Mouse (Mus musculus) embryonic facial prominence, embryonic 12.5 days (tissue): ENCODE data around the gene Ankrd54. TPM values are rescaled to one million over a fixed set of nuclear protein-coding genes. Genes with fewer than 3 reads are reported as not detected.
"Not testable (repeated sequence)": the region's sequence is repeated elsewhere in the genome, so short reads cannot be mapped to it uniquely, and the experiment has no call there.

Experiments used
- ATAC-seq: fragments of 200-750 bp; cut with Nextera tagmentation; 2 replicates; pipeline ENCODE4 v1.8.0; 2017; ENCODE audit not compliant: insufficient number of reproducible peaks, insufficient read depth, low FRiP score, low TSS enrichment
- H3K27ac ChIP-seq: fragments of 300-500 bp; sonication (generic); 2 replicates; pipeline ENCODE4 v1.5.1; 2016; ENCODE audit warnings: mild to moderate bottlenecking
- H3K27me3 ChIP-seq: fragments of 300-500 bp; sonication (generic); 2 replicates; pipeline ENCODE4 v1.6.1; 2016; ENCODE audit warnings: mild to moderate bottlenecking, moderate library complexity
- H3K36me3 ChIP-seq: fragments of 300-500 bp; sonication (generic); 2 replicates; pipeline ENCODE4 v1.6.1; 2016; ENCODE audit warnings: mild to moderate bottlenecking
- H3K4me1 ChIP-seq: fragments of 300-500 bp; sonication (generic); 2 replicates; pipeline ENCODE4 v1.6.1; 2016
- H3K4me2 ChIP-seq: fragments of 300-500 bp; sonication (generic); replicated peaks from 2 replicates; pipeline ENCODE4 v1.6.1; 2016; ENCODE audit warnings: mild to moderate bottlenecking, moderate library complexity
- H3K4me3 ChIP-seq: fragments of 300-500 bp; sonication (generic); 2 replicates; pipeline ENCODE4 v1.5.1; 2016; ENCODE audit warnings: mild to moderate bottlenecking
- H3K9ac ChIP-seq: fragments of 300-500 bp; sonication (generic); 2 replicates; pipeline ENCODE4 v1.6.1; 2016; ENCODE audit warnings: mild to moderate bottlenecking, moderate library complexity
- H3K9me3 ChIP-seq: fragments of 300-500 bp; sonication (generic); 2 replicates; pipeline ENCODE4 v1.6.1; 2016; ENCODE audit warnings: mild to moderate bottlenecking, moderate library complexity
- WGBS: fragments of 180-500 bp; shearing (Covaris S2); methylation state at CpG from one replicate; pipeline ENCODE4 v1.1.7; 2016; 5-methylcytosine and 5-hydroxymethylcytosine counted together
- polyA plus RNA-seq: library from polyadenylated mRNA; unstranded; fragments of >200 nt; fragmentation: Nextera tagmentation; extraction: Ambion mirVana; gene quantifications from 2 replicates; pipeline ENCODE4 v1.2.1, GENCODE M21; 2016

Gene Ankrd54
- polyA plus RNA-seq, 1 experiment from 2014 or later: 55.9 TPM

GRCm38 (mm10) chr15:79038331-79038730 lies 24.4 kb downstream of the Ankrd54 start:
- Histone ChIP-seq H3K4me1 (peaks cover 26% of the 10 kb centered on the region), H3K27me3 (peaks cover 35% of the 10 kb centered on the region), H3K36me3 (peaks cover 27% of the 10 kb centered on the region), H3K4me2 (no peak overlapping the region), H3K4me3 (no peak overlapping the region), H3K9ac (no peak overlapping the region), H3K9me3 (no peaks in the 10 kb centered on the region), H3K27ac (no peak overlapping the region)
- no peak for ATAC-seq
- 66% methylated on average over 10 of the region's 10 CpGs for WGBS

GRCm38 (mm10) chr15:79037913-79038328 lies 24.8 kb downstream of the Ankrd54 start:
- H3K27me3 ChIP-seq: peaks cover 31% of the 10 kb centered on the region
- no peak overlapping the region for H3K27ac ChIP-seq
- no peak overlapping the region for H3K4me3 ChIP-seq
- H3K9ac ChIP-seq: no peak overlapping the region
- 14% methylated on average over 14 of the region's 14 CpGs for WGBS
- H3K9me3 ChIP-seq: no peaks in the 10 kb centered on the region
- no peak for ATAC-seq
- H3K4me1 ChIP-seq: peaks cover 23% of the 10 kb centered on the region
- peaks cover 27% of the 10 kb centered on the region for H3K36me3 ChIP-seq
- H3K4me2 ChIP-seq: peak overlapping the region; percentile 23; the same call in 1 of the 2 replicates

- H3K9me3 ChIP-seq, H3K27me3 ChIP-seq, H3K27ac ChIP-seq, ATAC-seq, H3K9ac ChIP-seq, H3K4me3 ChIP-seq: not testable (repeated sequence)
- Histone ChIP-seq H3K4me2 (peak overlapping the region; percentile 98; the same call in 1 of the 2 replicates), H3K4me1 (peaks cover 25% of the 10 kb centered on the region), H3K36me3 (peaks cover 23% of the 10 kb centered on the region)
- WGBS: 94% methylated on average over 5 of the region's 5 CpGs
Observed at GRCm38 (mm10) chr15:79031908-79032307, 30.8 kb downstream of the Ankrd54 start.

- peak; percentile 72 for ATAC-seq
- Histone ChIP-seq H3K9ac (peak overlapping the region; percentile 100), H3K27me3 (no peaks in the 10 kb centered on the region), H3K4me2 (peak overlapping the region; percentile 98), H3K36me3 (peaks cover 12% of the 10 kb centered on the region), H3K4me3 (peak overlapping the region; percentile 74), H3K9me3 (no peaks in the 10 kb centered on the region), H3K4me1 (peaks cover 32% of the 10 kb centered on the region), H3K27ac (peak overlapping the region; percentile 79)
- under 1% methylated on average over 52 of the region's 52 CpGs for WGBS
Observed at GRCm38 (mm10) chr15:79030551-79031435, 31.9 kb downstream of the Ankrd54 start.

- Histone ChIP-seq H3K9ac (peak overlapping the region; percentile 100), H3K27me3 (no peaks in the 10 kb centered on the region), H3K4me1 (peaks cover 37% of the 10 kb centered on the region), H3K36me3 (0 out of 2 replicates have a peak, but pooled peaks cover 4% of the 10 kb centered on the region), H3K9me3 (no peaks in the 10 kb centered on the region), H3K4me3 (peak overlapping the region; percentile 74), H3K27ac (peak overlapping the region; percentile 78), H3K4me2 (peak overlapping the region; percentile 98)
- WGBS: 13% methylated on average over 11 of the region's 11 CpGs
- no peak for ATAC-seq
Observed at GRCm38 (mm10) chr15:79029519-79030241, 33.0 kb downstream of the Ankrd54 start.

GRCm38 (mm10) chr15:79028823-79029484 lies 33.7 kb downstream of the Ankrd54 start:
- Histone ChIP-seq H3K36me3 (no peaks in the 10 kb centered on the region), H3K9ac (peak overlapping the region; percentile 100), H3K4me3 (peak overlapping the region; percentile 74), H3K9me3 (no peaks in the 10 kb centered on the region), H3K4me2 (peak overlapping the region; percentile 98), H3K4me1 (peaks cover 37% of the 10 kb centered on the region), H3K27ac (peak overlapping the region; percentile 99), H3K27me3 (no peaks in the 10 kb centered on the region)
- WGBS: 39% methylated on average over 16 of the region's 16 CpGs
- ATAC-seq: no peak

GRCm38 (mm10) chr15:79028237-79028738 lies 34.4 kb downstream of the Ankrd54 start, which contains the start of gene H1f0:
Gene H1f0 (plus strand): TSS chr15:79028450.
- Histone ChIP-seq H3K27ac (peak within 1 kb of the TSS; percentile 99), H3K4me1 (peaks cover 37% of the 10 kb centered on the region), H3K36me3 (no peaks in the 10 kb centered on the region), H3K9ac (peak within 1 kb of the TSS; percentile 100), H3K27me3 (no peaks in the 10 kb centered on the region), H3K4me3 (peak within 1 kb of the TSS; percentile 74), H3K9me3 (no peaks in the 10 kb centered on the region), H3K4me2 (peak within 1 kb of the TSS; percentile 98)
- under 1% methylated on average over 58 of the region's 58 CpGs for WGBS
- peak; percentile 59; the same call in 1 of the 2 replicates for ATAC-seq

GRCm38 (mm10) chr15:79027291-79028205 lies 35.1 kb downstream of the Ankrd54 start:
- Histone ChIP-seq H3K9me3 (no peaks in the 10 kb centered on the region), H3K36me3 (no peaks in the 10 kb centered on the region), H3K4me3 (peak overlapping the region; percentile 74), H3K27me3 (no peaks in the 10 kb centered on the region), H3K4me2 (peak overlapping the region; percentile 98), H3K4me1 (peaks cover 37% of the 10 kb centered on the region), H3K27ac (peak overlapping the region; percentile 99), H3K9ac (peak overlapping the region; percentile 100)
- 5% methylated on average over 46 of the region's 46 CpGs for WGBS
- ATAC-seq: no peak

- WGBS: 48% methylated on average over 14 of the region's 14 CpGs
- Histone ChIP-seq H3K4me1 (peaks cover 37% of the 10 kb centered on the region), H3K4me2 (peak overlapping the region; percentile 98), H3K27ac (0 out of 2 replicates have a peak overlapping the region, but pooled peaks have one; percentile 99), H3K36me3 (no peaks in the 10 kb centered on the region), H3K27me3 (no peaks in the 10 kb centered on the region), H3K9me3 (no peaks in the 10 kb centered on the region), H3K9ac (peak overlapping the region; percentile 100; the same call in 1 of the 2 replicates), H3K4me3 (peak overlapping the region; percentile 74; the same call in 1 of the 2 replicates)
- no peak for ATAC-seq
Observed at GRCm38 (mm10) chr15:79026511-79027290, 36.0 kb downstream of the Ankrd54 start.
